Mouse (Mus musculus): ENCODE results near the gene Xrcc5.

Xrcc5 gene

GRCm38 (mm10) chr1:72307317-72307798 is at the start of gene Xrcc5:
Xrcc5 (plus strand) TSS chr1:72307421.
- DNase-seq (ENCODE audit: low spot score) = peak; percentile 94

- DNase-seq (ENCODE audit: low spot score) = no peak
Measured at GRCm38 (mm10) chr1:72263099-72263498, 44.1 kb upstream of the Xrcc5 start.

- no peak for DNase-seq (ENCODE audit: low spot score)
Measured at GRCm38 (mm10) chr1:72278085-72278484, 29.1 kb upstream of the Xrcc5 start.

DNA sequence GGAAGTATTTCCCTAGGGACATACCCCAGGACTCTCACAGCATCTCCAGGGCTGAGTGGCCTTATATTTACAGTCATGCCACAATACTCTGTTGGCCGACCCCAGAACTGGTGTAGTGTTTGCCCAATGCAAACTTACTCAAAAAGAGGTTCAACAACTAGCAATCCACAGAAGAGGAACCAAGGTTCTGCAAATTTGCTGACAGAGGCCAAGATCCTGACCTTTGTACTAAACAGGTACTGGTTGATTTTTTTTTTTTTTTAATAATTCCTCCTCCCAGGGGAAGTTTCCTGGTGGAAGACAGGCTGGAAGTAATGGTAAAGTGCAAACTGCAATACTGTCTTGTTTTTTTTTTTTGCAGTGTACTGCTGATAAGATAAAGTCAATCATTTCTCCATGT is 24.6 kb upstream of the Xrcc5 start:
- no peak for DNase-seq (ENCODE audit: low spot score)

DNA sequence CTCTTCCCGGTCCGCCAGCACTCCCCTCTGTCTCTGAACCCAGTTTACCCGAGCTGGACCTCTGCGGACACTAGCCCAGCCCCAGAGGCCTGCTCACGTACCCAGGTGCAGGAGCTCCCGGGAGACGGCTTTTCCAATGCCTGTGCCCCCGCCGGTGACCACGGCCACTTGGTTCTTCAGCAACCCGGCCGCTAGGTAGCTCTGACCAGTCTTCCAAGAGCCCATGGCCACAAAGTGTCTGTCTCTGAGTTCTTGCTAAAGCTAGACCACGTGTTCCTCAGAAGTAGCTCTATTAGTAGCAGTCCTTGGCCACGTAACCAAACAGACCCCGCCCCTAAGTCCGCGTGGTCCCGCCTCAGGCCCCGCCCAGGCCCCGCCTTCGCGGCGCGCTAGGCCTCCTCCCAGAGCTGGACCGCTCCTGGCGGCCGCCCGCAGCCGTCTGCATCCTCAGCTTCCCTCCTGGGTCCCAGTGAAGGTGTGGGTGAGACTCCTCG is 23.2 kb upstream of the Xrcc5 start, which contains the start of the genes Pecr and Tmem169:
Gene Pecr, minus strand, starts transcription at position 323 of the 494 bp plus-strand sequence.
Gene Tmem169, plus strand, starts transcription at position 378 of the 494 bp plus-strand sequence.
- peak; percentile 85 for DNase-seq (ENCODE audit: low spot score)

GRCm38 (mm10) chr1:72284539-72284938 is 22.7 kb upstream of the Xrcc5 start:
- no peak for DNase-seq (ENCODE audit: low spot score)

DNA sequence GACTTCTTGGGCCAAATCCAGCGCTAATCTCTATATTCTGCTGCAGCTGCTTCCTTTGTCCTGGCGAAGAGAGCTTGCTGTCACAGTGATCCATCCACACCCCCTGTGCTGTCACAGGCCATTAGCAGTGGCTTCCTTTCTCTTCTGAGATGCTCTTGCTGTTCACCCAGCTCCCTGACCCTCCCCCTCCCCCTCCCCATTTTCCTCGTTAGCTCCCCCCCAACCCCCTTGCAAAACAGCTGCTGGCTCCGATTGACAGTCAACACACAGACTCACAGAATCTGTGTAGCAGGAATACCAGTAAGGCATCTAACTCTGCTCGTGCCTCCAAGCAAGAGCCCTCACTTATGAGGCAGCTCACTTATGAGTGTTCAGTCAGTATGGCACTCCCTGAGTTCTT is 20.3 kb upstream of the Xrcc5 start:
- no peak for DNase-seq (ENCODE audit: low spot score)

- DNase-seq (ENCODE audit: low spot score) = no peak
Measured at GRCm38 (mm10) chr1:72287893-72288292, 19.3 kb upstream of the Xrcc5 start.

GRCm38 (mm10) chr1:72288527-72289150 is 18.6 kb upstream of the Xrcc5 start:
- DNase-seq (ENCODE audit: low spot score) = no peak

- no peak for DNase-seq (ENCODE audit: low spot score)
Measured at GRCm38 (mm10) chr1:72290896-72291295, 16.3 kb upstream of the Xrcc5 start.

DNA sequence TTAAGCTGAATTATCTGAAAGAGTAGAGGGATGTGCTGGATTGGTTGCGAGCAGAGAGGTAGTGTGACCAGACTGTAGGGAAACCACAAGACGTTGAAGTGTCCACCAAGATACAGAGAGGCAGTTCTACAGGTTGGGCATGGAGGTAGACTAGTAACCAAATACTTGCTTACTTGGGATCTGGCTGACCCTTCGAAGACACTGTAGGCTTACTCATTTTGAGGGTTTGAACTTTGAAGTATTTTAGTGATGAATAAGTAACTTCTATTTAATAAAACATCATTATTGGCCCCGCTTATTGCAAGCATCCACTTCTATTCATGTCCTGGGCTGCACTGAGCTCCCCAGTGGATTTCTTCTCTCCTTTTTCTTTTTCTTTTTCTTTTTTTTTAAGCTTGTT is 15.8 kb upstream of the Xrcc5 start:
- no peak for DNase-seq (ENCODE audit: low spot score)

DNA sequence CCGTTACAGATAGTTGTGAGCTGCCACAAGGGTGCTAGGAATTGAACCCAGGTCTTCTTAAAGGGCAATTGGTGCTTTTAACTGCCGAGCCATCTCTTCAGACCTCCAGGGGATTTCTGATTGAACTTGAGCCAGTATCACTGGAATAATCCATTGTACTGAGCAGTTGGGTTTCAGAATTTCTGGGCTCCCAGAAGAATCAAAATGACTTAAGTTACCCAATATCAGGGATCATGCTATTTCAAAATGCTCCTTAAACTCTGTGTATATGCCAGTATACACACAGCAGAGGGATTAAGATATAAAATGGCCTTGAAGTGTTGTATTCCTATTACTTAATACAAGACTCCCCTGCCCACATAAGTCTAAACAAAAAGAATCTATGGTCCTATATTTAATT is 15.3 kb upstream of the Xrcc5 start:
- DNase-seq (ENCODE audit: low spot score) = no peak

- no peak for DNase-seq (ENCODE audit: low spot score)
Measured at GRCm38 (mm10) chr1:72293869-72294663, 13.2 kb upstream of the Xrcc5 start.

DNA sequence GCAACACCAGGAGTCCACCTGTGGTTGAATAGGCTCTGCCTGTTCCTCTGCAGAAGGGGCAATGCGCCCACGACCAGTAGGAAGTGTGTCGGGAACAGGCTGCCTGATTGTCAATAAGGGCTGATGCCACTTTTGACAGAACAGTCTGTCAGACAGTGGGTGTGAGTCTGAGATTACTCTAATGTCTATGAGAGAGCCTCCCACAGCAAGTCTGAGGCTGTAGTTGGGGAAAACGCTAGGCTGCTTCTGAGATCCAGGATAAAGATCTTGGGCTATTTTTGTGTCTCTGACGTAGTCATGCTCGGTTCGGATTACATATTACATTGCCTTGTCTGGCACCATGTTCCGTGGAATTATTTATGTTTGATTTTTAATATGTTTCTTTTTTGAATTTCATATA is 11.5 kb upstream of the Xrcc5 start:
- DNase-seq (ENCODE audit: low spot score) = no peak

- no peak for DNase-seq (ENCODE audit: low spot score)
Measured at GRCm38 (mm10) chr1:72301845-72302244, 5.4 kb upstream of the Xrcc5 start.

GRCm38 (mm10) chr1:72306241-72306640 is 980 bp upstream of the Xrcc5 start:
- DNase-seq (ENCODE audit: low spot score) = no peak

GRCm38 (mm10) chr1:72306679-72307181 is 491 bp upstream of the Xrcc5 start:
- peak; percentile 62 for DNase-seq (ENCODE audit: low spot score)

DNA sequence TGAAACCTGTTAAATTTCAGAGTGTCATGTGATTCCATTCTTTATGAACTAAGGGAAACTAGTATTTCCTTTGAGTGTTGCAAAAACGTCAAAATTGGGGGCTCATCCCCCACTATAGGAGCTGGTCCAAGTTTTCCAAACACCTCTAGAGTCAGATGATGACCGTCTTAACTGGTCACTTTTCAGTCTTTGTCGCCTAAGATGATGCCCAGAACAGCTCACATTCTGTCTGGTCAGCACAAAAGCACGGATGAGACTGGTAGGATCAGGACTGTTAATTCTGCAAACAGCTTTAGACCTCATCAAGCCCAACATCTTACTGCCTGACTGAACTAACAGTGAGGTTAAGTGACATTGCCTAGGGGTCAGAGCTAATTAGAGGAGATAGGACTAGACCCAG is 1.7 kb downstream of the Xrcc5 start:
- DNase-seq (ENCODE audit: low spot score) = no peak

DNA sequence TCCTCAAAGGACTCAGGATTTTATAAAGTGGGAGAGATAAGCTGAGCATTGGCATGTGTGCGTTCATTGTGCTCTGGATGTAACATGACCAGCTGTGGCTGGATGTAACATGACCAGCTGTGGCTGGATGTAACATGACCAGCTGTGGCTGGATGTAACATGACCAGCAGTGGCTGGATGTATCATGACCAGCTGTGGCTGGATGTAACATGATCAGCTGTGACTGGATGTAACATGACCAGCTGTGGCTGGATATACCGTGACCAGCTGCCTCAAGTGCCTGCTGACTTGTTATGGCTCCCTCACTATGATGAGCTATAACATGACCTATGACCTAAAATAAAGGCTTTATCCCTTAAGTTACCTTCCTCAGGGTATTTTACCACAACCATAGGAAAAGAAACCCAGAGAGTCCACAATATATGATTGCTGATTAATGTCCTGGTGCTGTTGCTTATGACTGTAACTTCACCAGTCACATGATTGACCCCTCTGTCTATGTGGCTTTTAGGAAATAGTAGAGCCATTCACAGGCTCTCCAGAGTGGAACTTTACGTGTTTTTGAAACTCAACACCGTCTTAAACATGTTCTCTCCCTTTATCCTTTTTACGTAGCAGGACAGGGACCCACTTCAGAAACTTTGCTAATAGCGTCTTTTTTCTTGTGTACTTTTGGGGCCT is 2.7 kb downstream of the Xrcc5 start:
- DNase-seq (ENCODE audit: low spot score) = no peak

GRCm38 (mm10) chr1:72312701-72313398 is 5.6 kb downstream of the Xrcc5 start:
- no peak for DNase-seq (ENCODE audit: low spot score)

GRCm38 (mm10) chr1:72313399-72314039 is 6.3 kb downstream of the Xrcc5 start:
- peak; percentile 59 for DNase-seq (ENCODE audit: low spot score)
